Mouse (Mus musculus) stomach, embryonic 16.5 days (tissue): ENCODE measurements around the gene Plekhh3. TPM values are rescaled to one million over a fixed set of nuclear protein-coding genes. Genes with fewer than 3 reads are reported as not detected.
"Not testable (repeated sequence)": the region's sequence is repeated elsewhere in the genome, so short reads cannot be mapped to it uniquely, and the experiment has no call there.

Source experiments
- ATAC-seq: fragments of 200-750 bp; cut with Nextera tagmentation; 2 replicates; pipeline ENCODE4 v1.8.0; 2017; ENCODE audit warnings: moderate number of reproducible peaks, moderate TSS enrichment; ENCODE audit not compliant: insufficient read depth, low FRiP score
- H3K27ac ChIP-seq: fragments of 300-500 bp; sonication (generic); 2 replicates; pipeline ENCODE4 v1.5.1; 2014; ENCODE audit warnings: low read length
- H3K27me3 ChIP-seq: fragments of 300-500 bp; sonication (generic); 2 replicates; pipeline ENCODE4 v1.6.1; 2014; ENCODE audit warnings: low read length, control low read depth, mixed read lengths; ENCODE audit not compliant: control insufficient read depth, insufficient read depth
- H3K36me3 ChIP-seq: fragments of 300-500 bp; sonication (generic); 2 replicates; pipeline ENCODE4 v1.6.1; 2014; ENCODE audit warnings: low read length; ENCODE audit not compliant: control insufficient read depth, insufficient read depth
- H3K4me1 ChIP-seq: fragments of 300-500 bp; sonication (generic); 2 replicates; pipeline ENCODE4 v1.6.1; 2014; ENCODE audit warnings: low read length, control low read depth, mixed read lengths; ENCODE audit not compliant: control insufficient read depth, insufficient read depth
- H3K4me2 ChIP-seq: fragments of 300-500 bp; sonication (generic); 2 replicates; pipeline ENCODE4 v1.6.1; 2014; ENCODE audit warnings: low read depth, low read length, mixed read lengths
- H3K4me3 ChIP-seq: fragments of 300-500 bp; sonication (generic); replicated peaks from 2 replicates; pipeline ENCODE4 v1.5.1; 2014; ENCODE audit warnings: mild to moderate bottlenecking, low read length
- H3K9ac ChIP-seq: fragments of 300-500 bp; sonication (generic); 2 replicates; pipeline ENCODE4 v1.6.1; 2014; ENCODE audit warnings: low read length
- H3K9me3 ChIP-seq: fragments of 300-500 bp; sonication (generic); replicated peaks from 2 replicates; pipeline ENCODE4 v1.6.1; 2016; ENCODE audit warnings: low read length, control low read depth; ENCODE audit not compliant: control insufficient read depth
- WGBS: fragments of 180-500 bp; shearing (Covaris S2); extraction: QIAGEN DNeasy Blood & Tissue Kit; methylation state at CpG from one replicate; pipeline ENCODE4 v1.1.7; 2014; 5-methylcytosine and 5-hydroxymethylcytosine counted together
- polyA plus RNA-seq: library from polyadenylated mRNA; unstranded; fragments of >200 nt; fragmentation: Nextera tagmentation; extraction: Ambion mirVana; gene quantifications from 2 replicates; pipeline ENCODE4 v1.2.1, GENCODE M21; 2015

Gene Plekhh3
- polyA plus RNA-seq, 1 experiment from 2014 or later = 18.7 TPM

DNA sequence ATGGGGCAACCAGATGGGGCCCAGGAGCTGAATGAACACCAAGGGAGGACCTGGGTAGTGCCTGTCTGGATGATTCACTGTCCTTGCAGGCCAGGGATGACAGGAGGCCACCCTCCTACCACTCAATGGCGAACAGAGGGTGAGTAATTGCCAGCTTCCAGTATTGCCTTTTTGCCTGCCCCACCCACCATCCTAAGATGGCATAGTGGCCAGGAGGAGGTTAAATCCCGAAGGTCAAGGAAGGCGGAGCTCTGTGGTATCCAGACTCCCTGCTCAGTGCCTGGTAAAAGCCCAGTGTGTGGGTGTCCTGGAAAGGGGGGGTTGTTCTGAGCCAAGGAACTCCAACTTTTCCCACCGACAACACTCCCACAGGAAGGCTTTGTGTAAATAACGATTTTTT is 8.8 kb downstream of the Plekhh3 start:
- Histone ChIP-seq H3K4me2 (no peak overlapping the region), H3K27me3 (no peaks in the 10 kb centered on the region; the same call in 1 of the 2 replicates), H3K4me3 (no peak overlapping the region), H3K4me1 (peaks cover 13% of the 10 kb centered on the region), H3K36me3 (peaks cover 26% of the 10 kb centered on the region), H3K27ac (peak overlapping the region; percentile 22; the same call in 1 of the 2 replicates), H3K9me3 (no peaks in the 10 kb centered on the region), H3K9ac (0 out of 2 replicates have a peak overlapping the region, but pooled peaks have one; percentile 32)
- ATAC-seq = no peak
- WGBS = 50% methylated on average over 5 of the region's 5 CpGs

DNA sequence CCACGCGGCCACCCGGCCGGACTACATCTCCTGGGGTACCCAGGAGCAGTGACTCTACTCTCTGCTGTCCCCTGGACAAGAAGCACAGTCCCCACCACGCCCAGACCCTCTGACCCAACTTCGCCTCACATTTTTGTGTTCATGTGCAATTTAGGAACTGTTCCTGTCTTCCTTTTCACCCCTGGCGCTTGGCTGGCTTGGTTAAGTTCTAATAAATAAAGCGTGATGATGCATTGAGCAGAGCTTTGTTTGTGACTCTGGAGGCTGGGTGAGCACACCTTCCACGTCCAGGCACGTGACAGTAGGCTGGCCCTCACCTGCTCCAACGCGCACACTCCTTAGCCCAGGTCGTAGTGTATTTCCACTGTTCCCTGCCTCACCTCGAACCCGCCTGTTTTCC is 9.6 kb downstream of the Plekhh3 start:
- Histone ChIP-seq H3K4me2 (no peak overlapping the region), H3K9me3 (no peaks in the 10 kb centered on the region), H3K27ac (no peak overlapping the region), H3K9ac (no peak overlapping the region), H3K27me3 (no peaks in the 10 kb centered on the region; the same call in 1 of the 2 replicates), H3K36me3 (peaks cover 21% of the 10 kb centered on the region), H3K4me1 (peaks cover 13% of the 10 kb centered on the region), H3K4me3 (no peak overlapping the region)
- ATAC-seq = no peak
- WGBS = 87% methylated on average over 15 of the region's 15 CpGs

DNA sequence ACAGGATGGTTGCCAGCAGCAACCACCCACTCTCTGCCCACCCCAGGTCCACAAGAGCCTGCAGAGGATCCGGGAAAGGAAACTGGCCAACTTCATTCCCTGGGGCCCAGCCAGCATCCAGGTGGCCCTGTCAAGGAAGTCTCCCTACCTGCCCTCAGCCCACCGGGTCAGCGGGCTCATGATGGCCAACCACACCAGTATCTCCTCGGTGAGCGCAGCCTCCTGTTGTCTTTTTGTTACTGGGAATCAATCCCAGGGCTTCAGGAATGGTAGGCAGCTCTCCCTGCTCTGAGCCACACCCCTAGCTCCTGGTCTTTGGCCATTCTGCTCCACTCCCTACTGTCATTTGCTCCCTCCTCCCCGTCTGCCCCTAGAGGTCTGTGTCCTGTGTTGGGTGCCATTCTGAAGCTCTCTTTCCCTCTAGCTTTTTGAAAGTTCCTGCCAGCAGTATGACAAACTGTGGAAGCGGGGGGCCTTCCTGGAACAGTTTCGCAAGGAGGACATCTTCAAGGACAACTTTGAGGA is 10.1 kb downstream of the Plekhh3 start:
- Histone ChIP-seq H3K4me1 (peaks cover 13% of the 10 kb centered on the region), H3K36me3 (peaks cover 21% of the 10 kb centered on the region; the same call in 1 of the 2 replicates)
- not testable (repeated sequence) for H3K4me2 ChIP-seq, H3K9me3 ChIP-seq, H3K4me3 ChIP-seq, H3K27me3 ChIP-seq, ATAC-seq, H3K9ac ChIP-seq, H3K27ac ChIP-seq
- WGBS = 79% methylated on average over 7 of the region's 8 CpGs

DNA sequence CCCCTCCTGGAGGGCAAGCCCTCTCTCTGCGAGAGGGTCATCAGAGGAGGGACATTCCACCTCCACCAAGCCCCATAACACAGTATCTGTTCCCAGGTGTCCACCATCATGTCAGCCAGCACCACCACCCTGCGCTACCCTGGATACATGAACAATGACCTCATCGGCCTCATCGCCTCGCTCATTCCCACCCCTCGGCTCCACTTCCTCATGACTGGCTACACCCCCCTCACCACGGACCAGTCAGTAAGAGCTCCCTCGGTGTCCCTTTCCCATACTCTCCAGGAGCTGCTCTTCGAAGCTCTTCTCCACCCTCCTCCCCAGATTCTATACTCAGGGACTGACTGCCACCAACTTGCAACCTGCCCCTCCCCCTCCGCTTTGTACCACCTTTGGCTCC is 11.0 kb downstream of the Plekhh3 start:
- H3K27ac ChIP-seq, H3K4me2 ChIP-seq, H3K9me3 ChIP-seq, ATAC-seq, H3K4me3 ChIP-seq, H3K27me3 ChIP-seq, H3K9ac ChIP-seq: not testable (repeated sequence)
- Histone ChIP-seq H3K36me3 (peaks cover 20% of the 10 kb centered on the region; the same call in 1 of the 2 replicates), H3K4me1 (peaks cover 13% of the 10 kb centered on the region)
- WGBS = 79% methylated on average over 8 of the region's 10 CpGs

DNA sequence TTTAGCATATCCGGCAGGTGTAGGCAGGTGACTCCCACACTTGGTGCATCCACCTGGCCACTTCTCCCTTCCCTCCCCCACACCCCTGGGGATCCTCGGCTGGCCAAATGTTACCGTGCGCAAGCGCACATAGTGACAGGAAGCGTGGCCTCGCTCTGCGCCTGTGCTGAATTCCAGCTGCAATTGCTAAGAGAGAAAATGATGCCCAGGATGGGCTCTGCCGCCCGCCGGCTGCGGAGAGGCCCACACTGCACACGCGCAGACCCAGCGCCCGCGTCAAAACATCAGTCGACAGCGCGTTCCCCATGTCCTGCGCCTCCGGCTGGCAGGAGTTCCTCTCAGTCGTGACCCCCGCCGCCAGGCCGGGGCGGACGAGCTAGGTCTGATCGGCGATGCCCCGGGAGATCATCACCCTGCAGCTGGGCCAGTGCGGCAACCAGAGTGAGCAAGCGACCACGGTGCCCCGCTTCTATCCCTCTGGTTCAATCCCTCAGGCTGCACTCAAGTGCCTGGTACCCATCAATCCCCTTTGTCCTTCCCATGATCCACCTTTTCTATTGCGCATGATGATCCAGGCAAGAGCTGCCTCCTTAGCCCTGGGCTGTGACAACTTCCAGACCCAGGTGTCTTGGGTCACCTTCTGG is 15.3 kb downstream of the Plekhh3 start, which contains the start of gene Tubg2:
Tubg2 (plus strand) TSS at position 180 of the 644 bp plus-strand sequence.
- no peaks in the 10 kb centered on the region for H3K27me3 ChIP-seq
- H3K9ac ChIP-seq = peak within 1 kb of the TSS; percentile 76
- peak within 1 kb of the TSS; percentile 26; the same call in 1 of the 2 replicates for H3K27ac ChIP-seq
- WGBS = 1% methylated on average over 36 of the region's 36 CpGs
- H3K4me1 ChIP-seq = no peaks in the 10 kb centered on the region; the same call in none of the 2 replicates
- peak within 1 kb of the TSS; percentile 83 for H3K4me2 ChIP-seq
- no peaks in the 10 kb centered on the region for H3K9me3 ChIP-seq
- peak within 1 kb of the TSS; percentile 49 for H3K4me3 ChIP-seq
- H3K36me3 ChIP-seq = no peaks in the 10 kb centered on the region
- ATAC-seq = peak; percentile 59; the same call in 1 of the 2 replicates

DNA sequence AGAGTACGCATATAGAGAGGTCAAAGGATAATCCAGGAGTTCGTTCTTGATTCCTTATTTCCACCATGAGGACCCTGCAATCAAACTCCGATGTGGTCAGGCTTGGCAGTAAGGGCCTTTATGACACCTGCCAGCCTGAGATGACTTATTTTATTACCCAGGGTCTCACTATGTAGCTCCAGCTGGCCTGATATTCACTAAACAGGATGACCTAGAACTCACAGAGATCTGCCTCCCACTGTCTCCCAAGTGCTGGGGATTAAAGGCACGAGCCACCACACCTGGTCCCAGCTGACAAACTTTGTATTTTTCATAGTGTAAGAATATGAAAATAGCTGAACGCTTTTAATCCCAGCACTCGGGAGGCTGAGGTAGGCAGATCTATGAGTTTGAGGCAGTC is 16.0 kb downstream of the Plekhh3 start:
- H3K4me1 ChIP-seq = no peaks in the 10 kb centered on the region; the same call in none of the 2 replicates
- H3K9me3 ChIP-seq = no peaks in the 10 kb centered on the region
- peak overlapping the region; percentile 83 for H3K4me2 ChIP-seq
- 62% methylated on average over 6 of the region's 6 CpGs for WGBS
- no peak overlapping the region for H3K27ac ChIP-seq
- H3K36me3 ChIP-seq = no peaks in the 10 kb centered on the region
- no peak for ATAC-seq
- H3K27me3 ChIP-seq = no peaks in the 10 kb centered on the region
- no peak overlapping the region for H3K9ac ChIP-seq
- no peak overlapping the region for H3K4me3 ChIP-seq

DNA sequence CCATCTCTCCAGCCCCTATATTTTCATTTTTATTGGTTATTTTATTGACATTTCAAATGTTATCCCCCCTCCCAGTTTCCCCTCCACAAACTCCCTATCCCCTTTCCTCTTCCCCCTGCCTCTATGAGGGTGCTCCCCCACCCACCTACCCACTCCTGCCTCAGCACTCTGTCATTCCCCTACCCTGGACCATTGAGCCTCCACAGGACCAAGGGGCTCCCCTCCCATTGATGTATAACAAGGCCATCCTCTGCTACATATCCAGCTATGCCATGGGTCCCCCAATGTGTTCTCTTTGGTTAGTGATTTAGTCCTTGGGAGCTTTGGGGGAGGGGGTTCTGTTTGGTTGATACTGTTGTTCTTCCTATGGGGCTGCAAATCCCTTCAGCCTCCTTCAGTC is 16.5 kb downstream of the Plekhh3 start:
- Histone ChIP-seq H3K9ac (no peak overlapping the region), H3K27ac (no peak overlapping the region), H3K4me3 (no peak overlapping the region), H3K4me1 (peaks cover 2% of the 10 kb centered on the region), H3K4me2 (no peak overlapping the region), H3K9me3 (no peaks in the 10 kb centered on the region), H3K36me3 (no peaks in the 10 kb centered on the region), H3K27me3 (no peaks in the 10 kb centered on the region)
- ATAC-seq = no peak

DNA sequence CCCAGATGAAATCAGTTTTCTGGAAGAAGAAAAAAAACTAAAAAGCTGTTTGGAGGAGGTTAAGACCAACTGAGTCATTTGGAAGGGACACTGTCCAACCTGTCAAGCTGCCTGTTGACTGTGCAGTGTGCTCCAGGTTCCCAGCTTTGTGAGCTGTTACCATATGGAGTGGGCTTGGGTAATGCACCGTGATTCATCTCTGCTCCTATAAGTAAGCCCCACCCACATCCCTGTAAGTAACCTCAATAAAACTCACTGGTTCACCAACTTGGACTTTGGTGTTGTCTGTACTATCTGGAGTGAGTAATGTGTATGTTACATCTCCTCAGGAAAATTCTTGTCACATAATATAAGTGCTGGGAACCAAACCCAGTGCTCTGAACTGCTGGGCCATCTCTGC is 18.3 kb downstream of the Plekhh3 start:
- no peaks in the 10 kb centered on the region for H3K36me3 ChIP-seq
- no peak overlapping the region for H3K4me3 ChIP-seq
- no peak overlapping the region for H3K4me2 ChIP-seq
- H3K9me3 ChIP-seq = no peaks in the 10 kb centered on the region
- peaks cover 17% of the 10 kb centered on the region for H3K4me1 ChIP-seq
- H3K27ac ChIP-seq = no peak overlapping the region
- WGBS = 69% methylated on average over 1 of the region's 1 CpGs
- H3K27me3 ChIP-seq = no peaks in the 10 kb centered on the region
- no peak overlapping the region for H3K9ac ChIP-seq
- ATAC-seq = no peak

DNA sequence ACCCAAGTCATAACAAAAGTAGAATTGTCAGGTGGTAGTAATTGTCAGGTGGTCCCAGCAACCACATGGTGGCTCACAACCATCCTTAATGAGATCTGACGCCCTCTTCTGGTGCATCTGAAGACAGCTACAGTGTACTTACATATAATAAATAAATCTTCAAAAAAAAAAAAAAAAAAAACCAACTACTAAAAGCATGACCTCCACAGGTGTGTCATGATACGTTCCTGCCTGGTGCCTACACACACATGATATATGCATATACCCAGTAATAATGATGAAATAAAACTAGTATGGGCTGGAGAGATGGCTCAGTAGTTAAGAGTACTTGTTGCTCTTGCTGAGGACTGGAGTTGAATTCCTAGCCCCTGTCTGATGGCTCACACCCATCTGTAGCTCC is 20.1 kb downstream of the Plekhh3 start:
- H3K9me3 ChIP-seq = no peaks in the 10 kb centered on the region
- H3K27me3 ChIP-seq = no peaks in the 10 kb centered on the region
- no peaks in the 10 kb centered on the region for H3K36me3 ChIP-seq
- no peak overlapping the region for H3K27ac ChIP-seq
- no peak for ATAC-seq
- peaks cover 17% of the 10 kb centered on the region for H3K4me1 ChIP-seq
- H3K9ac ChIP-seq = no peak overlapping the region
- WGBS = 59% methylated on average over 2 of the region's 2 CpGs
- no peak overlapping the region for H3K4me3 ChIP-seq
- H3K4me2 ChIP-seq = no peak overlapping the region
